Mouse (Mus musculus) embryonic stem cell, embryonic (primary cell): ENCODE data around the gene Gm853.
"Not testable (repeated sequence)": the region's sequence is repeated elsewhere in the genome, so short reads cannot be mapped to it uniquely, and the experiment has no call there.

ENCODE experiments used
- CTCF ChIA-PET, 4 experiments: fragments of 300-600 bp in 2 of 4; fragments of 350-600 bp in 2 of 4; sonication (Branson Sonifier 250); formaldehyde crosslinking; loops; one replicate each; lab custom pipeline; 2022; ENCODE audit warnings: inconsistent platforms in 2 of 4; lab: Charles Lee
- POLR2A ChIA-PET, 4 experiments: fragments of 300-600 bp in 2 of 4; fragments of 350-600 bp in 2 of 4; sonication (Branson Sonifier 250); formaldehyde crosslinking; loops; one replicate each; lab custom pipeline; 2022; ENCODE audit warnings: antibody characterized with exemption in 4 of 4, inconsistent platforms in 1 of 4; lab: Charles Lee

Gm853 gene

DNA sequence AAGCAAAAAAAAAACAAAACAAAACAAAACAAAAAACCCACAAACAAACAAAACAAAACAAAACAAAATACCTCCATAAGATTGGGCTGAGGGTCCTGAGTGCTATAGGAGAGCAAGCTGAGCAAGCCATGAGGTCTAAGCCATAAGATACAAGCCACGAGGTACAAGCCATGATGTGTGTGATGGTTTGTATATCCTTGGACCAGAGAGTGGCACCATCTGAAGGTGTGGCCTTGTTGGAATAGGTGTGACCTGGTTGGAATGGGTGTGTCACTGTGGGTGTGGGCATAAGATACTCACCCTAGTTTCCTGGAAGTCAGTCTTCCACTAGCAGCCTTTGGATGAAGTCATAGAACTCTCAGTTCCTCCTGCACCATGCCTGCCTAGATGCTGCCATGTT lies 21.4 kb upstream of the Gm853 start:
- CTCF ChIA-PET: not testable (repeated sequence)
- POLR2A ChIA-PET: interaction anchor here in 3 of 4 experiments (0.7 kb wide), 3 partner anchors 33 to 116 kb away, joined by 3 to 7 read pairs (median 4); partner anchors contain the start of genes Snrnp40 (in 1 of the 3) and Zcchc17 (in 1 of the 3)

DNA sequence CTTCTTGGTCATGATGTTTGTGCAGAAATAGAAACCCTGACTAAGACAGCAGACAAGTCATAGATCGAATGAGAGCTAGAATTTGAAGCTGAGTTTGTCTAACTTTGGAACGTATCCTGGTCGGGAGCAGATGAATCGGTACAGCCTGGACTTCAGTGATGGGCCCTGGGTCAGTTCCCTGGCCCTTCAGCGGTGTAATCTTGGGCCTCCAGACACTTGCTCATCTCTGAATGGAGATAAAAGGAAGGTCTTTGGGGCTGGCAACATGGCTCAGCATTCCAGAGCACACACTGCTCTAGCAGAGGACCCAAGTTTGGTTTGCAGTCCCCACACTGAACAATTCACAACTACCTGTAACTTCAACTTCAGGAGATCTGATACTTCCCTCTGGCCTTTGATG lies 20.8 kb upstream of the Gm853 start:
- POLR2A ChIA-PET: interaction anchor here in 1 of 4 experiments (0.6 to 4.2 kb wide), 5 partner anchors 9 to 163 kb away, joined by 3 to 25 read pairs (median 6); no protein-coding TSS in a partner anchor
- CTCF ChIA-PET: interaction anchor here in 1 of 4 experiments (3.1 kb wide), 2 partner anchors 9 to 44 kb away, joined by 23 to 28 read pairs; no protein-coding TSS in a partner anchor

DNA sequence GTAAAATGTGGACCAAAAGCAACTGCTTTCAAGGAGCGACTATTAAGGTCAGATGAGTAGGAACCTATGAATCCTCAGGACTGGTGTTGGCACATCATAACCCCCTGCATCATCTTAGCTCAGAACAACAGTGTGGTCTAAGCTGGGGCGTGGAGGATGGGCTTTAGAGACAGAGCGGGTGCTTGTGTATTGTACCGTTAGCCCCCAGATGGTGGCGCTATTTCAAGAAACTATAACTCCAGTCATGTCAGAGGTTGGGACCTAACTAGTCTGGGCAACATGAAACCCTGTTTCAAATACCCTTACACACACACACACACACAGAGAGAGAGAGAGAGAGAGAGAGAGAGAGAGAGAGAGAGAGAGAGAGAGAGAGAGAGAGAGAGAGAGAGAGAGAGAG lies 18.5 kb upstream of the Gm853 start:
- CTCF ChIA-PET: interaction anchor here (0.6 to 3.1 kb wide), 31 partner anchors 10 to 1091 kb away, joined by 3 to 28 read pairs (median 4); partner anchors contain the start of genes Gm853 (in 1 of the 4) and Kpna6 (in 1 of the 4)
- POLR2A ChIA-PET: interaction anchor here in 3 of 4 experiments (0.7 to 4.2 kb wide), 15 partner anchors 10 to 632 kb away, joined by 3 to 25 read pairs (median 4); no protein-coding TSS in a partner anchor

DNA sequence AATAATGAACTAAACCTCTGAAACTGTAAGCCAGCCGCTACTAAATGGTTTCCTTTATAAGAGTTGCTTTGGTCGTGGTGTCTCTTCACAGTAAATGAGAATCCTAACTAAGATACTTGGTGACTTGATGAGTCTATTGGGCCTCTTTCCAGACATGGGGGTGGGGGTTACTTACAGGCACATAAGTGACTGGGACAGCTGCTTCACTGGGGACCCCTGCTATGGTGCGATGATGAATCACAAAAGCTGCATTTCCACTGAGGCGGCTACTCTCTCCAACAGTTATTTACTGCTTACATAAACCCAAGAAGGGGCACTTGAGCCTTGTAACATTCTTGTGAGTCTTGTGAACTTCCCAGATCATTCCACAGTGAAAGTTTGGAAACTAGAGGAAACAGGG lies 15.4 kb upstream of the Gm853 start:
- POLR2A ChIA-PET: interaction anchor here in 2 of 4 experiments (0.6 to 1.4 kb wide), 5 partner anchors 14 to 225 kb away, joined by 3 to 7 read pairs (median 3); no protein-coding TSS in a partner anchor
- CTCF ChIA-PET: interaction anchor here in 3 of 4 experiments (0.5 to 1.4 kb wide), 9 partner anchors 14 to 109 kb away, joined by 3 to 4 read pairs (median 3); no protein-coding TSS in a partner anchor

DNA sequence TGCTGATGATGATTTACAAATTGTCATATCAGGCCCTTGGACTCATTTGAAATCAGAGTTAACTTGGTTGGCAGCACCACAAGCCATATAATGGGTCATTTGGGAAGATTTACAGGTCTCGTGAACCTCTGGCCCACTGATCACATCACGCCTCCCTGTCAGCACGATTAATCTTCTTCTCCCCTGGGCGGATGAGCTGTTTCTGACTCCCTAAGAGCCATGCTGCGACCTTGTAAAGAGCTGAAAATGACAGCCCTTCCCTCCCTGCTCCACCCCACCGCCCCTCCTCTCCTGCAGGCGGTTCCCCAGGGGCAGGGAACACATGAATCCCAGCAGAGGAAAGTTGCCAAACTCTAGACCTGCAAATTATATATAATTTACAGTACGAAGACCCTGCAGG lies 14.2 kb upstream of the Gm853 start:
- CTCF ChIA-PET: interaction anchor here in 2 of 4 experiments (0.6 to 1.2 kb wide), 3 partner anchors 38 to 315 kb away, joined by 4 to 8 read pairs (median 7); no protein-coding TSS in a partner anchor
- POLR2A ChIA-PET: interaction anchor here in 1 of 4 experiments (0.7 kb wide), 1 partner anchor 84 kb away, joined by 8 read pairs; no protein-coding TSS in a partner anchor

DNA sequence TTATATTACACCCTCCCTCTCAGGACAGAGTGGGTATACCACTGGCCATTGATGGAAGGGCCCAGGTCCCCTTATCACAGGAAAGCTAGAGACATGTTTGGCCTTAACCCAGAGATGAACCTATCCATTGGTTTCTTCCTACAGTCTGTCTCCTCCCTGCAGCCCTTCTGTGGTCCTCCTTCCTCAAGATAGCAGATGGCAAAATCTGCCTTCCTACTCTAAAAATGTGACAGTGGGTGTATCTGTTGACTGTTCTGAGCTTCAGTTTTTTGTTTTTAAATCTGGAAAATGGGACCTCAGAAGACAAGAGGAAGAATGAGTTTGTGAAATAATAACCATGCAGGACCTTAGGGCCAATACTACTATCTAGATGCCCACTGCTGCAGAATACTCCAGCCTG lies 1.9 kb upstream of the Gm853 start:
- ChIA-PET CTCF (interaction anchor here in 2 of 4 experiments (0.7 to 1.2 kb wide), 2 partner anchors 17 to 318 kb away, joined by 3 to 4 read pairs; no protein-coding TSS in a partner anchor), POLR2A (interaction anchor here in 3 of 4 experiments (0.7 to 2.3 kb wide), 3 partner anchors 17 to 122 kb away, joined by 3 to 8 read pairs (median 5); no protein-coding TSS in a partner anchor)

DNA sequence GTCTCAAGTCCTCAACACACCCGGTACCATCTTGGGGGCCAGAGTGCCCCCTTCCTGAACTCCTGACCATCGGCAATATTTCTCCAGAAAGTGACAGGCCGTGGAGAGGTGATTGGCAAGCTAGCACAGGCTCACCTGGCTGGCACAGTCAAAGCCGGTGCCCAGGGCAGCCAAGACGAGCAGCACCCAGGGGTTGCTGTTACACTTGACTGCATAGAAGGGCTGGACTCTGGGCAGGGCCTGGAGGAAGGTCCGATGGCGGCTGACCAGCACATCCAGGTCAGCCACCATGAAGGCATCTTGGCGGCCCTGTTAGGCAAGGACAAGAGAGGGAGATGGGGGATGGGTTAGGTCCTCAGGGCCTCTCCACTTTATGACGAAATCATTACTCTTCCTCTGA lies 2.0 kb downstream of the Gm853 start:
- ChIA-PET POLR2A (interaction anchor here in 1 of 4 experiments (0.6 kb wide), 1 partner anchor 524 kb away, joined by 3 read pairs; no protein-coding TSS in a partner anchor), CTCF (interaction anchor here in 1 of 4 experiments (0.7 kb wide), 1 partner anchor 18 kb away, joined by 3 read pairs; no protein-coding TSS in a partner anchor)

DNA sequence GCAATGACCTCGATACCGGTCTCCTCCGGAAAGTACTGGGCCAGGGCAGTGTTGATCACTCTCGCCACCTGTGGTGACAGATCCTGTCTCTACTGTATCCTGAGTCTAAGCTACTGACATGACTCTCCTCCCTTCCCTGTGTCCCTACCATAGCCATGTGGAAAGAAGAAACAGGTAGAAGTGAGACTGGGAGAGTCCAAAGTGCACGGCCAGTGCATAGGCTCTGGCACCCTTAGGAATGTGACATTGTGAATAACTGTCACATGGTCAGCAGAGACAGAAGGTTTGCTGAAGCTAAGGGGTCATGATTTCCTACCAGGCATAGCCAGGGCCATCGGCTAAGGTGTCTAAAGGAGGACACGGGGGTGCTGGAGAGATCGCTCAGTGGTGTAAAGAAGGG lies 6.8 kb downstream of the Gm853 start:
- ChIA-PET CTCF (interaction anchor here in 2 of 4 experiments (0.5 to 1.0 kb wide), 3 partner anchors 26 to 1869 kb away, joined by 3 to 5 read pairs (median 3); no protein-coding TSS in a partner anchor), POLR2A (interaction anchor here in 2 of 4 experiments (1.1 to 4.1 kb wide), 3 partner anchors 15 to 94 kb away, joined by 3 to 14 read pairs (median 6); partner anchors contain the start of genes Fabp3 (in 1 of the 2) and Gm10570 (in 1 of the 2))

- CTCF ChIA-PET: interaction anchor here (0.5 to 1.4 kb wide), 4 partner anchors 15 to 25 kb away, joined by 3 to 4 read pairs (median 3); no protein-coding TSS in a partner anchor
- POLR2A ChIA-PET: interaction anchor here in 2 of 4 experiments (1.2 to 4.1 kb wide), 5 partner anchors 9 to 95 kb away, joined by 3 to 14 read pairs (median 4); partner anchors contain the start of genes Fabp3 (in 1 of the 2), Gm10570 (in 1 of the 2) and Gm853 (in 1 of the 2)
Measured at GRCm38 (mm10) chr4:130213857-130214256, 8.3 kb downstream of the Gm853 start.

DNA sequence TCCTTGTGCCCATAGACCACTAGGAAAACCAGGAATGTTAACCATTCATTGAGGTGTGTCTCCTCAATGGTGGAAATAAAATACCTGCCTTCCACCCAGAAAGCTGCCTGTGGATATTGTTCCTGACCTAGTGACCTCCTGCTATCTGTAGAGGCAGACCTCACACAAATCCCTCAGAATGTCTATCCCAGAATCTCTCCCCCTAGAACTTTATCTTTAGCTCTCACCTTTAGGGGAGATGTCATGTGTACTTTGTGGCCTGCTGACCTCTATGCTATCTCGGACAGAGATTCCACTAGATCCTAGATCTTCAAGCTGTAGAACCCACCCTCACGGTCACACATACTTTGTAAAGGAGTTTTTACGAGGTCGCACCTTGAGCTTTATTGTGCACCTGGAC lies 9.0 kb downstream of the Gm853 start:
- CTCF ChIA-PET: interaction anchor here in 3 of 4 experiments (0.5 to 1.4 kb wide), 3 partner anchors 15 to 25 kb away, joined by 3 to 4 read pairs (median 3); no protein-coding TSS in a partner anchor
- POLR2A ChIA-PET: interaction anchor here in 2 of 4 experiments (0.6 to 4.1 kb wide), 5 partner anchors 9 to 96 kb away, joined by 3 to 14 read pairs (median 4); partner anchors contain the start of genes Gm853 (in 2 of the 2), Fabp3 (in 1 of the 2) and Gm10570 (in 1 of the 2)

GRCm38 (mm10) chr4:130212421-130212820 lies 9.8 kb downstream of the Gm853 start:
- ChIA-PET CTCF (interaction anchor here in 2 of 4 experiments (0.5 to 0.6 kb wide), 2 partner anchors 275 to 354 kb away, joined by 3 to 4 read pairs; no protein-coding TSS in a partner anchor), POLR2A (interaction anchor here in 2 of 4 experiments (0.6 to 4.1 kb wide), 4 partner anchors 10 to 97 kb away, joined by 3 to 14 read pairs (median 4); partner anchors contain the start of genes Fabp3 (in 1 of the 2), Gm10570 (in 1 of the 2) and Gm853 (in 1 of the 2))

DNA sequence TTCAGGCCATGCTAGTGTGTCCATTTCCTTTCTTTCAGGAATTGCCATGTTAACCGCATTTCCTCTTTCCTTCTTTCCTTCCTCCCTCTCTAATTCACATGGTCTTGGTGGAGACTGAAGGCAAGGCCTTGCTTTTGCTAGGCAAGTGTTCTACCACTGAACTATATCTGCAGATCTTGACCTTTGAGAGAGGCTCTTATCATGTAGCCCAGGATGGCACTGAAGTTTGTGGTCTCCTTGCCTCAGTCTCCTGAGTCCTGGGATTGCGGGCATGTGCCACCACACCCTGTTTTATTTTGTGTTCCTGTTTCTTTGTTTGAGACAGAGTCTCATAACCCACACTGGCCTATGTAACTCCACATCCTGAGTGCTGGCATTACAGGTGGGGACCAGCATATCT lies 10.3 kb downstream of the Gm853 start:
- ChIA-PET CTCF (no interaction called here), POLR2A (interaction anchor here in 2 of 4 experiments (1.0 to 1.5 kb wide), 2 partner anchors 11 to 73 kb away, joined by 3 read pairs; partner anchors contain the start of gene Gm853 (in 1 of the 2))

GRCm38 (mm10) chr4:130198694-130199670 lies 23.2 kb downstream of the Gm853 start:
- ChIA-PET CTCF (interaction anchor here (0.5 to 2.0 kb wide), 73 partner anchors 8 to 1626 kb away, joined by 3 to 23 read pairs (median 3); partner anchors contain the start of genes Pef1 (in 2 of the 4), Gm853 (in 1 of the 4), Hcrtr1 (in 1 of the 4) and Snrnp40 (in 1 of the 4)), POLR2A (interaction anchor here in 3 of 4 experiments (0.6 to 2.4 kb wide), 36 partner anchors 10 to 1422 kb away, joined by 3 to 7 read pairs (median 3); partner anchors contain the start of genes Pef1 (in 3 of the 3), Tinagl1 (in 2 of the 3), Fabp3 (in 1 of the 3) and Gm10570 (in 1 of the 3))

DNA sequence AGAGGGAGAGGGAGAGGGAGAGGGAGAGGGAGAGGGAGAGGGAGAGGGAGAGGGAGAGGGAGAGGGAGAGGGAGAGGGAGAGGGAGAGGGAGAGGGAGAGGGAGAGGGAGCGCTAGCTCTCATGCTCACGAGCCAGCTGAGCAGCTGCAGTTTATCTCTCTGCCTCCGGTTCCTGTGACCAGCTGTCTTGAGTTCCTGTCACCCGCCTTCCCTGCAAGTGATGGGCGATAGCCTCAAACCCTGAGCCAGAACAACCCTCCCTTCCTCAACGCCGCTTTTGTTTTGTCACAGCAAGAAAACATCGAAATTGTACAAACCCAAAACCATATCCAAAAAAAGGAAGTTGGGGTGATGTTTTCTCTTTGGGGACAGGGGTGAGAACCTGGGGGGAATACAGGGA lies 25.7 kb downstream of the Gm853 start:
- ChIA-PET CTCF (interaction anchor here in 3 of 4 experiments (0.5 to 1.1 kb wide), 4 partner anchors 55 to 1038 kb away, joined by 3 to 7 read pairs (median 4); no protein-coding TSS in a partner anchor), POLR2A (interaction anchor here in 2 of 4 experiments (0.7 to 1.4 kb wide), 4 partner anchors 94 to 436 kb away, joined by 3 to 4 read pairs (median 4); partner anchors contain the start of genes Pef1 (in 1 of the 2), Snrnp40 (in 1 of the 2) and Zcchc17 (in 1 of the 2))

- ChIA-PET POLR2A (interaction anchor here in 1 of 4 experiments (1.0 to 1.4 kb wide), 3 partner anchors 74 to 164 kb away, joined by 3 to 4 read pairs (median 3); partner anchors contain the start of genes Pef1, Snrnp40 and Zcchc17), CTCF (interaction anchor here in 1 of 4 experiments (0.9 kb wide), 1 partner anchor 396 kb away, joined by 3 read pairs; no protein-coding TSS in a partner anchor)
Measured at GRCm38 (mm10) chr4:130195924-130196323, 26.3 kb downstream of the Gm853 start.

DNA sequence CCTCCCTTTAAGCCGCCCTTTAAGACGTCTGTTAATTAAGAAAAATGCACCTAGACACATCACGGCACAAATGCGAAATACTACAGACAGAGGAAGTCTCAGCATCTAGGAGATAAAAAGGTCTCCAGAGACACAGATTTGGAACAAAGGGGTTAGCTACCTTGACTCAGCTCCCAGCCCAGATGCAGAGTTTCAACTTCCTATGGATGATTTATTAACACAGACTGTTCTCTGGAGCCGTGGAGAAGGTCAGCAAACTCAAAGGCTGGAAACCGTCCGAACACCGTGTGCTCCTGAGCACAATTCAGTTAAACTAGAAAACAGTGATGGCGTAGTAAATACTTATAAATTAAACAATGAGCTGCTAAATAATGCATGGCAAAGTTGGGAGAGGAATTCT lies 29.9 kb downstream of the Gm853 start:
- ChIA-PET POLR2A (interaction anchor here in 2 of 4 experiments (0.6 to 2.1 kb wide), 3 partner anchors 17 to 1134 kb away, joined by 3 to 5 read pairs (median 3); partner anchors contain the start of genes Rnf19b (in 1 of the 2), Snrnp40 (in 1 of the 2), Tinagl1 (in 1 of the 2) and Zcchc17 (in 1 of the 2)), CTCF (interaction anchor here in 1 of 4 experiments (0.5 to 1.1 kb wide), 2 partner anchors 29 to 85 kb away, joined by 3 to 6 read pairs; no protein-coding TSS in a partner anchor)
